Mouse (Mus musculus) C2C12 (cell line): ENCODE results near the gene Phf21a.

Experiments
- CEBPB ChIP-seq: IDR thresholded peaks from one replicate; pipeline ENCODE4 v1.6.1; 2011; ENCODE audit warnings: low read depth, mild to moderate bottlenecking, control low read depth, moderate library complexity
- CTCF ChIP-seq: IDR thresholded peaks from one replicate; pipeline ENCODE4 v1.5.1; 2011; ENCODE audit not compliant: control insufficient read depth, insufficient read depth, insufficient read length
- FOSL1 ChIP-seq: IDR thresholded peaks from one replicate; pipeline ENCODE4 v1.8.0; 2011; ENCODE audit warnings: mild to moderate bottlenecking, low read length; ENCODE audit not compliant: poor library complexity, insufficient read depth, severe bottlenecking
- MAX ChIP-seq: IDR thresholded peaks from one replicate; pipeline ENCODE4 v1.6.1; 2011; ENCODE audit warnings: mild to moderate bottlenecking, control low read depth
- MYOD1 ChIP-seq: IDR thresholded peaks from one replicate; pipeline ENCODE4 v1.6.1; 2011; ENCODE audit warnings: low read depth; ENCODE audit not compliant: control insufficient read depth, insufficient read length
- MYOG ChIP-seq: IDR thresholded peaks from one replicate; pipeline ENCODE4 v1.6.1; 2011; ENCODE audit not compliant: control insufficient read depth, insufficient read length; ENCODE audit errors: extremely low read depth
- USF1 ChIP-seq: IDR thresholded peaks from one replicate; pipeline ENCODE4 v1.6.1; 2011; ENCODE audit warnings: low read depth, mild to moderate bottlenecking, control low read depth, moderate library complexity

DNA sequence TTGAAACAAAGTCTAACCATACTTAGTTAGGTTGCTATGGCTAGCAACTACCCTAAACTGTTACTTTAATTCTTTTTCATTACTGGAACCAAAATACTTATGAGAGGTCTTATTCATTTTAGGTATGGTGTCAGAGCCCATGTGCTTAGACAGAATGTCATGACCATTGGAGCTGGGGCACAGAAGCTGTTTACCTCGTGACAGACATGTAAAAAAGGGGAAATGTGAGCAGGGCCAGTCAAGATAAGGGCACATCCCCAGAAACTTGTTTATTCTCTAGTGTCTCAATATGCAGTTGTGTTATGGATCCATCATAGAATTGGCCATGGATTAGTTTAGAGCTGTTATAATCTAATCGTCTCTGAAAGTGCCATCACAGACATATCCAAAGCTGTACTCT lies 157.6 kb downstream of the Phf21a start:
- no peak for TF ChIP-seq MYOG
- no peak for TF ChIP-seq CTCF
- TF ChIP-seq MYOD1: no peak
- no peak for TF ChIP-seq MAX
- no peak for TF ChIP-seq FOSL1
- TF ChIP-seq USF1: no peak
- no peak for TF ChIP-seq CEBPB
